Comparison of ENCODE assay signal across 18 mouse cellular contexts in genomic region chr7:28165406-28165805, GRCm38 (mm10). TPM values are rescaled to one million over a fixed set of nuclear protein-coding genes. Genes with fewer than 3 reads are reported as not detected.
DNase-seq lines count a peak whose midpoint lies in the region; TF ChIP-seq lines count a peak whose summit lies in the region.
"Had no signal": no experiment of that assay in that cellular context is flagged by ENCODE, and none has a peak within 500 bp of the region (broad histone marks: within the 10 kb centered on the region; RNA-seq: fewer than 3 reads in every experiment).

No protein-coding gene starts in this region.

- TF ChIP-seq CTCF in layer of hippocampus, adult 2 months (conservative IDR thresholded peaks at IDR 0.05), result peak; percentile 46

- no peak overlapping the region for H3K4me3 ChIP-seq in layer of hippocampus, adult 2 months
- H3K4me3 ChIP-seq: embryonic facial prominence, embryonic 10.5 days; erythroblast, embryonic 14.5 days had no signal

- DNase-seq in layer of hippocampus, adult 2 months (ENCODE audit: low spot score in 2 of 2), result no peak
- DNase-seq in layer of hippocampus, adult 9-10 months (ENCODE audit: low spot score), result no peak
- DNase-seq in thymus, postnatal 4 days, result peak; percentile 53
- DNase-seq in thymus, adult 18-20 months, result no peak
- peak; percentile 12 for DNase-seq in T-cell, adult 2 months (ENCODE audit: low spot score)
- no peak for DNase-seq in cerebellum, postnatal 25 days
- DNase-seq in spleen, postnatal 10 days (ENCODE audit: low spot score in 2 of 2), result no peak
- DNase-seq: cerebellum, postnatal 14 days; gastrocnemius, postnatal 10 days; kidney, adult 9 months; layer of hippocampus, adult 9-11 months; lung, postnatal 10 days; right cerebral cortex, postnatal 4 days had no signal

- H3K27ac ChIP-seq in layer of hippocampus, adult 2 months, result no peak overlapping the region
- H3K27ac ChIP-seq: embryonic facial prominence, embryonic 10.5 days had no signal

RNA-seq across cellular contexts. Expression of gene Fbl, which starts 4.1 kb away (rescaled TPM):
- 10 to 100 TPM; 51.7 to 52.3 TPM for total RNA-seq in layer of hippocampus, adult 2 months (2021)

RNA-seq across cellular contexts. Expression of gene Dyrk1b, which starts 13.9 kb away (rescaled TPM):
- total RNA-seq in layer of hippocampus, adult 2 months (2021), result 10 to 100 TPM; 44.7 to 46.9 TPM

RNA-seq across cellular contexts. Expression of gene 9530053A07Rik, which starts 36.1 kb away (rescaled TPM):
- total RNA-seq in layer of hippocampus, adult 2 months (2021), result under 1 TPM in 1 of 2 experiments, not detected in 1; 0.05 TPM
- total RNA-seq: gastrocnemius, postnatal 10 days; heart, postnatal 25 days; left cerebral cortex, postnatal 10 days; liver, adult 2 months had no signal

Comparison
In these comparisons a context has a peak if more than half of its experiments do, and no peak if none do; other contexts are left out.
1. DNase-seq: peak in thymus, postnatal 4 days (single experiment) and T-cell, adult 2 months (single experiment); none in layer of hippocampus, adult 2 months (0 of 2), layer of hippocampus, adult 9-10 months (single experiment), thymus, adult 18-20 months (0 of 2), cerebellum, postnatal 25 days (0 of 2) and spleen, postnatal 10 days (0 of 2).